Mouse (Mus musculus): ENCODE data around the gene Il1f6.
"Not testable (repeated sequence)": the region's sequence is repeated elsewhere in the genome, so short reads cannot be mapped to it uniquely, and the experiment has no call there.

Gene Il1f6

GRCm38 (mm10) chr2:24215118-24215517 lies at the start of gene Il1f6:
TSS of gene Il1f6 (plus strand) at chr2:24215418.
- no peak for DNase-seq (ENCODE audit: low spot score)

GRCm38 (mm10) chr2:24181683-24182331 lies 33.4 kb upstream of the Il1f6 start:
- DNase-seq (ENCODE audit: low spot score) = not testable (repeated sequence)

GRCm38 (mm10) chr2:24182423-24183147 lies 32.6 kb upstream of the Il1f6 start:
- not testable (repeated sequence) for DNase-seq (ENCODE audit: low spot score)

- not testable (repeated sequence) for DNase-seq (ENCODE audit: low spot score)
Measured at GRCm38 (mm10) chr2:24184092-24184491, 31.1 kb upstream of the Il1f6 start.

- no peak for DNase-seq (ENCODE audit: low spot score)
Measured at GRCm38 (mm10) chr2:24186176-24186575, 29.0 kb upstream of the Il1f6 start, which contains the start of gene Il1f9. TSS of gene Il1f9 (plus strand) at chr2:24186476.

- no peak for DNase-seq (ENCODE audit: low spot score)
Measured at GRCm38 (mm10) chr2:24187585-24187984, 27.6 kb upstream of the Il1f6 start.

GRCm38 (mm10) chr2:24188189-24188588 lies 27.0 kb upstream of the Il1f6 start:
- DNase-seq (ENCODE audit: low spot score) = no peak

- DNase-seq (ENCODE audit: low spot score) = no peak
Measured at GRCm38 (mm10) chr2:24227191-24227590, 12.0 kb downstream of the Il1f6 start.

- no peak for DNase-seq (ENCODE audit: low spot score)
Measured at GRCm38 (mm10) chr2:24267503-24267902, 52.3 kb downstream of the Il1f6 start.

- DNase-seq (ENCODE audit: low spot score) = no peak
Measured at GRCm38 (mm10) chr2:24273619-24274018, 58.4 kb downstream of the Il1f6 start.

- DNase-seq (ENCODE audit: low spot score) = no peak
Measured at GRCm38 (mm10) chr2:24275146-24275545, 59.9 kb downstream of the Il1f6 start.

All from urinary bladder, postnatal 10 days (tissue).